Mouse (Mus musculus): Measurements from ENCODE around the gene Wdpcp. TPM values are rescaled to one million over a fixed set of nuclear protein-coding genes. Genes with fewer than 3 reads are reported as not detected.

Wdpcp gene
- total RNA-seq, 2 experiments from 2014 or later, result 1.1 to 2.5 TPM

- no peak for TF ChIP-seq CTCF (IDR thresholded peaks at IDR 0.05)
- DNase-seq, result no peak
- Histone ChIP-seq H3K27ac (no peak overlapping the region), H3K4me3 (no peak overlapping the region)
- intact Hi-C loops (cut with DNase I), result no loop called here
These were observed 296.6 kb downstream of the Wdpcp start for GRCm38 (mm10) chr11:21868675-21869074.

GRCm38 (mm10) chr11:21870863-21871262 is 298.8 kb downstream of the Wdpcp start:
- no peak for TF ChIP-seq CTCF (IDR thresholded peaks at IDR 0.05)
- no peak overlapping the region for H3K4me3 ChIP-seq
- H3K27ac ChIP-seq, result no peak overlapping the region
- no peak for DNase-seq
- intact Hi-C loops (cut with DNase I), result no loop called here

GRCm38 (mm10) chr11:21871728-21872127 is 299.7 kb downstream of the Wdpcp start:
- no peak for DNase-seq
- intact Hi-C loops (cut with DNase I), result no loop called here
- no peak overlapping the region for H3K27ac ChIP-seq
- no peak for TF ChIP-seq CTCF (IDR thresholded peaks at IDR 0.05)
- no peak overlapping the region for H3K4me3 ChIP-seq

DNA sequence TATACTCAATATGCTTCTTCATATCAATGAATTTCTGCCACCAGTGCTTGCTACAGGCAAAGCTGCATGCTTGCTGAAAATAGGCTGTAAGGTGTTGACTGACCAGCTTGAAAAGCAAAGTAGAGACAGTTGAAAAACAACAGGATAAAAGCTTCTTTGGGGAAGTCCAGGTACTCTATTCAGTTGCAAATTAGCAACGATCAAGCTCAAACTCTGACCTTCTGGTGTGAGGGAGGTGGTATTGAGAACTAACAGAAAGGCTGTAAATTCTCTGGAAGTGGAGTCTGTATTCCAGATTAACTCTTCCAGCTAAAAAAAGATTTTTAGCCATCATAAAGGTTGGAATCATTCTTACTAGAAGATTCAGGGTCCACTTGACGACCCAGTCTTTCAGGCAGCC is 303.0 kb downstream of the Wdpcp start:
- DNase-seq, result no peak
- Histone ChIP-seq H3K27ac (no peak overlapping the region), H3K4me3 (no peak overlapping the region)
- no peak for TF ChIP-seq CTCF (IDR thresholded peaks at IDR 0.05)
- intact Hi-C loops (cut with DNase I), result no loop called here

DNA sequence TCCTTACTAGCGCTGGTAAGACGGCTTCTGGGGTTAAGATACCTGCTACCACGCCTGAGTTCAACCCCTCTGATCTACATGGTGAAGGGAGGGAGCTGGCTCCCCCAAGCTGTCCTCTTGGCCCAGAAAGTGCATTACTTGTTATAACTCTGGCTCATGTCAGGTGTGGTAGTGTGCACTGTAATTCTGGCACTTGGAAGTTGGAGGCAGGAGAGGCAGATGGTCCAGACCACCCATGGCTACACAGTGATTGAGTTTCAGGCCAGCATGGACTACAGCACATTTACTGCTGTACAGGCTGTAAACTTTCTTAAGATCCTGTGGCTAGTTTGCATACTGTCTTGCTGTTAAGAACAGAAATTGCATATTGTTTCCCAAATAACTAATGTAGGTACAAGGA is 322.7 kb downstream of the Wdpcp start:
- TF ChIP-seq CTCF (IDR thresholded peaks at IDR 0.05), result no peak
- Histone ChIP-seq H3K27ac (no peak overlapping the region), H3K4me3 (no peak overlapping the region)
- intact Hi-C loops (cut with DNase I), result no loop called here
- no peak for DNase-seq

DNA sequence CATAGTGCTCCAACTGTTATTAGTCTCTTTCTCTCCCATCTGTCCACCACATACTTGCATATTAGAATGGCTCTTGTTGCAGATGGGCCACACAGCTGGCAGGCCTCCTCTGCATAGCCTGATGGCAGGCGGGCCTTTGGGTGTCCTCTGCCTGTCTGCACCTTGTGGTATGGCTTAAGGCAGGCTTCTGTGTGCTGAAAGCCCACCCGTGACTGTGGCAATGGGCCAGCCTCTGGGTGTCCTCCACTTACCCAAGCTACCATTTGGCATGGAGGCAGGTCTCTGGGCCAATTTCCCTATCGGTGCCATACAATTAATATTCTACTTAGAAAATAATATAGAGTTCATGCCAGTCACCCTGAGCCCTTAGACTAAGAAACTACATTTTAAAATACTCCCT is 350.5 kb downstream of the Wdpcp start:
- Histone ChIP-seq H3K4me3 (no peak overlapping the region), H3K27ac (no peak overlapping the region)
- no peak for DNase-seq
- intact Hi-C loops (cut with DNase I), result no loop called here
- TF ChIP-seq CTCF (IDR thresholded peaks at IDR 0.05), result no peak

Small RNA genes within 50 kb of the gene (microRNA-seq; reads per million reads assigned to microRNA genes)
- gene Gm22990, result not detected

Other genes with a start within 250 kb of the Wdpcp start
- gene Ugp2, start 201.0 kb upstream of the Wdpcp start, total RNA-seq (2021), result 100 to 1,000 TPM; 474 to 554 TPM
- 1,000 to 10,000 TPM in 1 of 2 experiments, 100 to 1,000 TPM in 1; 495 to 1,053 TPM for gene Mdh1, start 132 bp downstream of the Wdpcp start, total RNA-seq (2021)

Data from gastrocnemius, adult 2 months (tissue).